Mouse (Mus musculus) liver, embryonic 11.5 days (tissue): ENCODE measurements around the gene Dusp11. TPM values are rescaled to one million over a fixed set of nuclear protein-coding genes. Genes with fewer than 3 reads are reported as not detected.
A peak's percentile ranks its signal among the peaks of the same experiment; 100 is the strongest.
"Not testable (repeated sequence)": the region's sequence is repeated elsewhere in the genome, so short reads cannot be mapped to it uniquely, and the experiment has no call there.

Experiments used
- ATAC-seq: fragments of 200-750 bp; cut with Nextera tagmentation; replicated peaks from 2 replicates; pipeline ENCODE4 v1.8.0; 2017; ENCODE audit warnings: moderate number of reproducible peaks, mild to moderate bottlenecking, moderate TSS enrichment, moderate library complexity; ENCODE audit not compliant: low FRiP score
- DNase-seq: peaks from one replicate; pipeline ENCODE4 v3.0.0-alpha.2; 2017; ENCODE audit warnings: low spot score
- H3K27ac ChIP-seq: fragments of 300-500 bp; sonication (generic); 2 replicates; pipeline ENCODE4 v1.5.1; 2014; ENCODE audit warnings: mild to moderate bottlenecking, low read depth, low read length, control low read depth
- H3K27me3 ChIP-seq: fragments of 300-500 bp; sonication (generic); replicated peaks from 2 replicates; pipeline ENCODE4 v1.6.1; 2014; ENCODE audit warnings: low read length, mixed read lengths; ENCODE audit not compliant: control insufficient read depth, insufficient read depth
- H3K36me3 ChIP-seq: fragments of 300-500 bp; sonication (generic); 2 replicates; pipeline ENCODE4 v1.6.1; 2014; ENCODE audit warnings: mild to moderate bottlenecking, low read length, moderate library complexity, mixed read lengths; ENCODE audit not compliant: control insufficient read depth, insufficient read depth
- H3K4me1 ChIP-seq: fragments of 300-500 bp; sonication (generic); replicated peaks from 2 replicates; pipeline ENCODE4 v1.6.1; 2014; ENCODE audit warnings: low read length, mixed read lengths; ENCODE audit not compliant: control insufficient read depth, insufficient read depth
- H3K4me2 ChIP-seq: fragments of 300-500 bp; sonication (generic); 2 replicates; pipeline ENCODE4 v1.6.1; 2014; ENCODE audit warnings: mild to moderate bottlenecking, control low read depth, moderate library complexity
- H3K4me3 ChIP-seq: fragments of 300-500 bp; sonication (generic); 2 replicates; pipeline ENCODE4 v1.5.1; 2014; ENCODE audit warnings: low read depth, low read length, control low read depth
- H3K9ac ChIP-seq: fragments of 300-500 bp; sonication (generic); 2 replicates; pipeline ENCODE4 v1.6.1; 2014; ENCODE audit warnings: low read depth, low read length, control low read depth
- H3K9me3 ChIP-seq: fragments of 300-500 bp; sonication (generic); 2 replicates; pipeline ENCODE4 v1.6.1; 2016; ENCODE audit warnings: low read length, inconsistent platforms, mixed read lengths; ENCODE audit not compliant: control insufficient read depth
- WGBS: fragments of 180-500 bp; shearing (Covaris S2); extraction: QIAGEN DNeasy Blood & Tissue Kit; methylation state at CpG from one replicate; pipeline ENCODE4 v1.1.7; 2014; 5-methylcytosine and 5-hydroxymethylcytosine counted together
- polyA plus RNA-seq: library from polyadenylated mRNA; unstranded; fragments of >200 nt; fragmentation: Nextera tagmentation; extraction: Ambion mirVana; gene quantifications from 2 replicates; pipeline ENCODE4 v1.2.1, GENCODE M21; 2014

Gene Dusp11
- polyA plus RNA-seq, 1 experiment from 2014 or later = 58.7 TPM

GRCm38 (mm10) chr6:85926709-85927108, 34.8 kb downstream of the Dusp11 start:
- DNase-seq (no peak), ATAC-seq (no peak)
- no peaks in the 10 kb centered on the region for H3K4me1 ChIP-seq
- 85% methylated on average over 1 of the region's 1 CpGs for WGBS
- no peak overlapping the region for H3K9ac ChIP-seq
- H3K9me3 ChIP-seq = no peaks in the 10 kb centered on the region
- H3K27ac ChIP-seq = no peak overlapping the region
- H3K36me3 ChIP-seq = peaks cover 29% of the 10 kb centered on the region
- no peaks in the 10 kb centered on the region for H3K27me3 ChIP-seq
- H3K4me3 ChIP-seq = no peak overlapping the region
- no peak overlapping the region for H3K4me2 ChIP-seq

- H3K4me3 ChIP-seq = no peak overlapping the region
- no peaks in the 10 kb centered on the region for H3K27me3 ChIP-seq
- no peaks in the 10 kb centered on the region for H3K9me3 ChIP-seq
- ATAC-seq = no peak
- no peak for DNase-seq
- no peak overlapping the region for H3K27ac ChIP-seq
- H3K4me1 ChIP-seq = no peaks in the 10 kb centered on the region
- peaks cover 23% of the 10 kb centered on the region for H3K36me3 ChIP-seq
- no peak overlapping the region for H3K4me2 ChIP-seq
- 86% methylated on average over 1 of the region's 1 CpGs for WGBS
- no peak overlapping the region for H3K9ac ChIP-seq
Measured at GRCm38 (mm10) chr6:85923643-85924042, 37.8 kb downstream of the Dusp11 start.

- Histone ChIP-seq H3K27me3 (no peaks in the 10 kb centered on the region), H3K9ac (no peak overlapping the region), H3K4me3 (no peak overlapping the region), H3K27ac (no peak overlapping the region), H3K4me2 (no peak overlapping the region), H3K9me3 (no peaks in the 10 kb centered on the region), H3K36me3 (no peaks in the 10 kb centered on the region), H3K4me1 (peaks cover 7% of the 10 kb centered on the region; the same call in 1 of the 2 replicates)
- WGBS = 94% methylated on average over 4 of the region's 4 CpGs
- DNase-seq (no peak), ATAC-seq (no peak)
Measured at GRCm38 (mm10) chr6:85919401-85919800, 42.1 kb downstream of the Dusp11 start.

- 93% methylated on average over 3 of the region's 3 CpGs for WGBS
- H3K9me3 ChIP-seq, H3K27me3 ChIP-seq, H3K27ac ChIP-seq, ATAC-seq, H3K36me3 ChIP-seq, H3K4me2 ChIP-seq, H3K4me3 ChIP-seq, DNase-seq, H3K9ac ChIP-seq, H3K4me1 ChIP-seq: not testable (repeated sequence)
Measured at GRCm38 (mm10) chr6:85918341-85918740, 43.1 kb downstream of the Dusp11 start.

GRCm38 (mm10) chr6:85916596-85916995, 44.9 kb downstream of the Dusp11 start:
- Histone ChIP-seq H3K36me3 (no peaks in the 10 kb centered on the region), H3K27ac (0 out of 2 replicates have a peak overlapping the region, but pooled peaks have one; percentile 79), H3K4me2 (peak overlapping the region; percentile 66), H3K27me3 (no peaks in the 10 kb centered on the region), H3K4me1 (peaks cover 7% of the 10 kb centered on the region; the same call in 1 of the 2 replicates), H3K4me3 (peak overlapping the region; percentile 59), H3K9me3 (no peaks in the 10 kb centered on the region), H3K9ac (peak overlapping the region; percentile 83)
- DNase-seq (no peak), ATAC-seq (no peak; the same call in 1 of the 2 replicates)
- WGBS = 74% methylated on average over 6 of the region's 6 CpGs

- Histone ChIP-seq H3K9ac (peak within 1 kb of the TSS; percentile 83), H3K4me2 (peak within 1 kb of the TSS; percentile 66), H3K27ac (peak within 1 kb of the TSS; percentile 79; the same call in 1 of the 2 replicates), H3K4me3 (peak within 1 kb of the TSS; percentile 59)
- H3K36me3 ChIP-seq, H3K4me1 ChIP-seq, H3K27me3 ChIP-seq, H3K9me3 ChIP-seq: not testable (repeated sequence)
- ATAC-seq (peak; percentile 97), DNase-seq (peak; percentile 87)
- under 1% methylated on average over 52 of the region's 61 CpGs for WGBS
Measured at GRCm38 (mm10) chr6:85915539-85916513, 45.6 kb downstream of the Dusp11 start, which contains the start of gene Nat8f1. Gene Nat8f1, minus strand, starts transcription at chr6:85915687.

GRCm38 (mm10) chr6:85915141-85915538, 46.3 kb downstream of the Dusp11 start:
- ATAC-seq = no peak
- peaks cover 7% of the 10 kb centered on the region; the same call in 1 of the 2 replicates for H3K4me1 ChIP-seq

GRCm38 (mm10) chr6:85911587-85911986, 49.9 kb downstream of the Dusp11 start, which contains the start of gene Tprkb:
Gene Tprkb, plus strand, starts transcription at chr6:85911865.
- Histone ChIP-seq H3K4me2 (no peak within 1 kb of the TSS), H3K9me3 (no peaks in the 10 kb centered on the region)

More at GRCm38 (mm10) chr6:85915141-85915538, 46.3 kb downstream of the Dusp11 start:
- Histone ChIP-seq H3K4me3 (peak overlapping the region; percentile 59), H3K9me3 (no peaks in the 10 kb centered on the region), H3K27ac (peak overlapping the region; percentile 79; the same call in 1 of the 2 replicates), H3K27me3 (no peaks in the 10 kb centered on the region), H3K4me2 (peak overlapping the region; percentile 66), H3K36me3 (no peaks in the 10 kb centered on the region), H3K9ac (peak overlapping the region; percentile 83)
- no peak for DNase-seq
- 4% methylated on average over 11 of the region's 11 CpGs for WGBS

More at GRCm38 (mm10) chr6:85911587-85911986, 49.9 kb downstream of the Dusp11 start, which contains the start of gene Tprkb:
- Histone ChIP-seq H3K9ac (no peak within 1 kb of the TSS), H3K27me3 (no peaks in the 10 kb centered on the region), H3K4me3 (no peak within 1 kb of the TSS), H3K27ac (no peak within 1 kb of the TSS), H3K4me1 (peaks cover 6% of the 10 kb centered on the region; the same call in 1 of the 2 replicates), H3K36me3 (no peaks in the 10 kb centered on the region)
- WGBS = 74% methylated on average over 3 of the region's 3 CpGs
- no peak for DNase-seq
- no peak for ATAC-seq
